In the genomic region with DNA sequence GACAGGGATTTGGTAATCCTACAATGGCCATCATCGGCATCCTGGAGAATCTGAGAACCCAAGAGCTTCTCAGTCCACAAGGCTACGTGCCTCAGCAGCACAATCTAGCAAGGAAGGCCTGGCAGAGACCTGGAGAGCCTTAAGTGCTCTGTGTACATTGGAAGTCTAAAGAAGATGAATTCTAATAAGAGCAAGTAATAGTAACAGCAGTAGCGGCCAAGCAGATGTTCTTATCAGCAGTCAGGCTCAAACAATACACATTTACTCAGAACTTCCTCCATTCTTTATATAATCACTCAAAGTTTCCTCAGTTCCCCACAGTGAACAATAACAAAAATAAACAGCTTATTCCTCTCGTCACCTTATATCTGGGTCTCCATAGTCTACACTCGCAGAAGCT, we compare ENCODE assay signal across 24 mouse cellular contexts. TPM values are rescaled to one million over a fixed set of nuclear protein-coding genes. Genes with fewer than 3 reads are reported as not detected.
DNase-seq lines count a peak whose midpoint lies in the region; ATAC-seq and TF ChIP-seq lines count a peak whose summit lies in the region.
"Had no signal": no experiment of that assay in that cellular context is flagged by ENCODE, and none has a peak within 500 bp of the region (broad histone marks: within the 10 kb centered on the region; RNA-seq: fewer than 3 reads in every experiment).

No protein-coding gene starts in this region.

- no peak for TF ChIP-seq CTCF in lung, embryonic 14.5 days (IDR thresholded peaks at IDR 0.05; ENCODE audit: low read depth)
- TF ChIP-seq CTCF in lung, adult 2 months (IDR thresholded peaks at IDR 0.05; ENCODE audit: insufficient read depth, low read length): no peak
- no peak for TF ChIP-seq CTCF in lung, postnatal 0 days (IDR thresholded peaks at IDR 0.05)

- no peaks in the 10 kb centered on the region for H3K9me3 ChIP-seq in lung, embryonic 14.5 days (ENCODE audit: low read depth, low read length)
- H3K9me3 ChIP-seq in lung, postnatal 0 days (ENCODE audit: low read length): no peaks in the 10 kb centered on the region
- H3K9me3 ChIP-seq: embryonic facial prominence, embryonic 13.5 days; embryonic facial prominence, embryonic 15.5 days; forebrain, embryonic 10.5 days; forebrain, embryonic 12.5 days had no signal

- 60% methylated on average over 5 of the region's 5 CpGs for WGBS in lung, embryonic 14.5 days
- WGBS in lung, adult 2 months: 57% methylated on average over 5 of the region's 5 CpGs
- 50% methylated on average over 5 of the region's 5 CpGs for WGBS in lung, postnatal 0 days

- no peaks in the 10 kb centered on the region for H3K27me3 ChIP-seq in lung, embryonic 14.5 days (ENCODE audit: insufficient read depth, low read length)
- H3K27me3 ChIP-seq in lung, postnatal 0 days (replicated peaks; ENCODE audit: insufficient read depth, low read length): no peaks in the 10 kb centered on the region
- H3K27me3 ChIP-seq: embryonic facial prominence, embryonic 13.5 days; embryonic facial prominence, embryonic 15.5 days; forebrain, embryonic 12.5 days had no signal

- no peaks in the 10 kb centered on the region for H3K4me1 ChIP-seq in lung, embryonic 14.5 days (ENCODE audit: insufficient read depth)
- H3K4me1 ChIP-seq in lung, adult 2 months (ENCODE audit: control insufficient read depth, insufficient read depth, low read length): no peaks in the 10 kb centered on the region
- H3K4me1 ChIP-seq in lung, postnatal 0 days (ENCODE audit: insufficient read depth, low read depth, low read length): no peaks in the 10 kb centered on the region
- H3K4me1 ChIP-seq: embryonic facial prominence, embryonic 13.5 days; embryonic facial prominence, embryonic 15.5 days; forebrain, embryonic 10.5 days; forebrain, embryonic 12.5 days had no signal

- no peak overlapping the region for H3K27ac ChIP-seq in lung, embryonic 14.5 days (ENCODE audit: low read depth)
- H3K27ac ChIP-seq in lung, postnatal 0 days (ENCODE audit: low read length): no peak overlapping the region
- H3K27ac ChIP-seq: embryonic facial prominence, embryonic 13.5 days; embryonic facial prominence, embryonic 15.5 days; forebrain, embryonic 10.5 days; forebrain, embryonic 12.5 days had no signal

- H3K36me3 ChIP-seq in lung, embryonic 14.5 days (ENCODE audit: insufficient read depth): no peaks in the 10 kb centered on the region
- no peaks in the 10 kb centered on the region for H3K36me3 ChIP-seq in lung, postnatal 0 days (ENCODE audit: insufficient read depth, low read length)
- H3K36me3 ChIP-seq: embryonic facial prominence, embryonic 13.5 days; embryonic facial prominence, embryonic 15.5 days; forebrain, embryonic 10.5 days; forebrain, embryonic 12.5 days had no signal

- ATAC-seq in lung, embryonic 14.5 days (ENCODE audit: insufficient read depth): no peak; the same call in 1 of the 2 replicates
- peak; percentile 56; the same call in 1 of the 2 replicates for ATAC-seq in lung, postnatal 0 days
- ATAC-seq: forebrain, embryonic 14.5 days; forebrain, embryonic 16.5 days had no signal

- no peak for TF ChIP-seq POLR2A in lung, adult 2 months (IDR thresholded peaks at IDR 0.05; ENCODE audit: borderline replicate concordance, extremely low read depth, low read depth, low read length)

- no peak overlapping the region for H3K9ac ChIP-seq in lung, embryonic 14.5 days
- no peak overlapping the region for H3K9ac ChIP-seq in lung, postnatal 0 days (replicated peaks; ENCODE audit: low read depth)
- H3K9ac ChIP-seq: embryonic facial prominence, embryonic 13.5 days; embryonic facial prominence, embryonic 15.5 days; forebrain, embryonic 12.5 days had no signal

- no peak overlapping the region for H3K4me2 ChIP-seq in lung, embryonic 14.5 days
- no peak overlapping the region for H3K4me2 ChIP-seq in lung, postnatal 0 days (replicated peaks; ENCODE audit: low read depth, low read length)
- H3K4me2 ChIP-seq: embryonic facial prominence, embryonic 13.5 days; embryonic facial prominence, embryonic 15.5 days; forebrain, embryonic 12.5 days had no signal

- peak; percentile 76 for TF ChIP-seq EP300 in lung, postnatal 0 days (IDR thresholded peaks at IDR 0.05)

- peak; percentile 3 for DNase-seq in lung, embryonic 14.5 days
- DNase-seq in lung, adult 2 months: no peak
- DNase-seq in lung, postnatal 0 days (ENCODE audit: low spot score): peak; percentile 30
- no peak for DNase-seq in lung, postnatal 25 days (ENCODE audit: low spot score)
- DNase-seq: adrenal gland, adult 2 months; adrenal gland, postnatal 10 days; adrenal gland, postnatal 25 days; cerebellum, adult 11 months; cerebellum, adult 18-20 months; cerebellum, adult 8-10 months; cerebellum, adult 9-11 months; cerebellum, postnatal 14 days; cerebellum, postnatal 36 days; embryo, embryonic 11 days had no signal

- H3K4me3 ChIP-seq in lung, embryonic 14.5 days (ENCODE audit: low read depth, low read length): no peak overlapping the region
- no peak overlapping the region for H3K4me3 ChIP-seq in lung, adult 2 months (replicated peaks; ENCODE audit: extremely low read depth, low read depth, low read length)
- no peak overlapping the region for H3K4me3 ChIP-seq in lung, postnatal 0 days (ENCODE audit: low read depth, low read length)
- H3K4me3 ChIP-seq: embryonic facial prominence, embryonic 13.5 days; embryonic facial prominence, embryonic 15.5 days; erythroblast, embryonic 14.5 days; forebrain, embryonic 10.5 days; forebrain, embryonic 12.5 days had no signal

RNA-seq across cellular contexts. Expression of a gene that starts 21.0 kb away (rescaled TPM):
- polyA plus RNA-seq in lung, embryonic 14.5 days (2014; fragmentation: Nextera tagmentation; extraction: Ambion mirVana): 0.22 and 0.39 TPM in 2 replicates
- polyA plus RNA-seq in lung, adult 2 months (2012; rRNA removed): 0.15 TPM in 2 replicates
- 0.88 and 1.5 TPM in 2 replicates for polyA plus RNA-seq in lung, postnatal 0 days (2015; fragmentation: Nextera tagmentation; extraction: Ambion mirVana)
- polyA plus RNA-seq: adrenal gland, adult 2 months; C2C12; embryonic facial prominence, embryonic 11.5 days; embryonic facial prominence, embryonic 13.5 days; erythroblast, embryonic 14.5 days; forebrain, embryonic 10.5 days; forebrain, embryonic 12.5 days; forebrain, embryonic 14.5 days; forebrain, embryonic 16.5 days had no signal

RNA-seq across cellular contexts. Expression of a gene that starts 22.0 kb away (rescaled TPM):
- not detected in 2 replicates for polyA plus RNA-seq in lung, embryonic 14.5 days (2014; fragmentation: Nextera tagmentation; extraction: Ambion mirVana)
- not detected in 2 replicates for polyA plus RNA-seq in lung, adult 2 months (2012; rRNA removed)
- polyA plus RNA-seq in lung, postnatal 0 days (2015; fragmentation: Nextera tagmentation; extraction: Ambion mirVana): not detected in 2 replicates
- polyA plus RNA-seq: adrenal gland, adult 2 months; brain, embryonic 14.5 days; C2C12; embryonic facial prominence, embryonic 11.5 days; embryonic facial prominence, embryonic 13.5 days; embryonic facial prominence, embryonic 15.5 days; erythroblast, embryonic 14.5 days; forebrain, embryonic 10.5 days; forebrain, embryonic 12.5 days; forebrain, embryonic 14.5 days; forebrain, embryonic 16.5 days had no signal

Comparison
In these comparisons a context has a peak if more than half of its experiments do, and no peak if none do; other contexts are left out.
1. DNase-seq: peak in lung, embryonic 14.5 days (single experiment) and lung, postnatal 0 days (single experiment); none in lung, adult 2 months (single experiment) and lung, postnatal 25 days (single experiment).